Mouse (Mus musculus): ENCODE measurements around the gene C9. TPM values are rescaled to one million over a fixed set of nuclear protein-coding genes. Genes with fewer than 3 reads are reported as not detected.

C9 gene
- total and polyA plus RNA-seq, 3 experiments: not detected

DNA sequence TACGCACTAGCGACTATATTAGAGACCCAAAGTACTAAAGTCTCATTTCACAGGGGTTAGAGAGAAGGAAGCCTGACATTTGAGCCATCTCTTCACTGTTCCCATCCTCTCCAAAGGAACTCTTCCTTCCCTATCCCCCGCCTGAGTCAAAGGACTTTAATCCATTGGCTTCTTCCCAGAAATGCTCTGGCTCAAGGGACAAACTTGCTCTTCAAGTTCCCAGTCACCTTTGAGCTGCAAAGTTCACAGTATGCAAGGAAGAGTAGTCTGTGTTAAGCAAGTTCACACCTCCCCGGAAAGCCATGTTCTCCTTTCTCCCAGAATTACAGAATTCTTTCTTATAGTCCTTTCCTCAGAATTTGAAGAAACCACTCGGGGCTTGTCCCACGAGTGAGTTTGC is 38.4 kb upstream of the C9 start:
- Histone ChIP-seq H3K27me3 (replicated peaks) (no peaks in the 10 kb centered on the region), H3K4me3 (replicated peaks in 1 of 3; ENCODE audit: low read depth in 2 of 3, low read length in 2 of 3, poor library complexity in 1 of 3) (no peak overlapping the region), H3K36me3 (replicated peaks in 1 of 2; ENCODE audit: control insufficient read depth in 1 of 2, insufficient read depth in 1 of 2, low read length in 1 of 2) (no peaks in the 10 kb centered on the region), H3K4me2 (ENCODE audit: insufficient read depth, low read depth, poor library complexity, severe bottlenecking) (no peak overlapping the region), H3K4me1 (ENCODE audit: control insufficient read depth in 1 of 2, insufficient read depth in 2 of 2) (no peaks in the 10 kb centered on the region), H3K79me2 (replicated peaks; ENCODE audit: control insufficient read depth, extremely low read depth, insufficient read depth, poor library complexity, severe bottlenecking) (no peaks in the 10 kb centered on the region), H3K9ac (ENCODE audit: insufficient read depth, low read depth) (no peak overlapping the region), H3K27ac (ENCODE audit: insufficient read depth, low read depth) (no peak overlapping the region), H3K9me3 (replicated peaks; ENCODE audit: low read length) (no peaks in the 10 kb centered on the region)
- dilution Hi-C loops (cut with MboI; ENCODE audit: extremely low pct_ligation_motif_present, extremely low pct_unique_long_range_greater_than_20kb, low sequenced_read_pairs): no loop called here
- no peak for DNase-seq (ENCODE audit: extremely low read depth)
- no peak for TF ChIP-seq ETS1 (conservative IDR thresholded peaks at IDR 0.05; ENCODE audit: low read depth, low read length)
- TF ChIP-seq JUN (IDR thresholded peaks at IDR 0.05; ENCODE audit: insufficient read depth, low read depth, low read length): no peak
- no peak for TF ChIP-seq ELF1 (IDR thresholded peaks at IDR 0.05; ENCODE audit: low read depth, low read length)
- no peak for TF ChIP-seq EP300 (IDR thresholded peaks at IDR 0.05; ENCODE audit: low read length)
- no peak for TF ChIP-seq GABPA (IDR thresholded peaks at IDR 0.05; ENCODE audit: insufficient replicate concordance, low read depth, low read length)
- no peak for TF ChIP-seq CHD1 (IDR thresholded peaks at IDR 0.05; ENCODE audit: low read depth, low read length)
- TF ChIP-seq TCF12 (IDR thresholded peaks at IDR 0.05; ENCODE audit: low read depth, low read length): no peak
- TF ChIP-seq MXI1 (IDR thresholded peaks at IDR 0.05; ENCODE audit: low read depth, low read length): no peak
- TF ChIP-seq SMC3 (IDR thresholded peaks at IDR 0.05; ENCODE audit: low read depth, low read length): no peak
- TF ChIP-seq HCFC1 (IDR thresholded peaks at IDR 0.05; ENCODE audit: low read depth, low read length): no peak
- TF ChIP-seq IRF4 (IDR thresholded peaks at IDR 0.05; ENCODE audit: low read depth, low read length): no peak
- no peak for TF ChIP-seq SIN3A (IDR thresholded peaks at IDR 0.05; ENCODE audit: low read length)
- TF ChIP-seq USF1 (IDR thresholded peaks at IDR 0.05; ENCODE audit: low read depth, low read length): no peak
- no peak for TF ChIP-seq USF2 (conservative IDR thresholded peaks at IDR 0.05; ENCODE audit: low read depth, low read length)
- no peak for TF ChIP-seq POLR2AphosphoS2 (IDR thresholded peaks at IDR 0.05; ENCODE audit: low read depth, low read length)
- TF ChIP-seq JUND (conservative IDR thresholded peaks at IDR 0.05; ENCODE audit: low read depth, low read length): no peak
- no peak for TF ChIP-seq ZNF384 (IDR thresholded peaks at IDR 0.05; ENCODE audit: low read depth, low read length)
- TF ChIP-seq UBTF (IDR thresholded peaks at IDR 0.05; ENCODE audit: low read depth, low read length): no peak
- TF ChIP-seq MAX (IDR thresholded peaks at IDR 0.05; ENCODE audit: low read length): no peak
- no peak for TF ChIP-seq TBP (conservative IDR thresholded peaks at IDR 0.05; ENCODE audit: low read depth, low read length)
- in situ Hi-C loops (cut with MboI; ENCODE audit: low pct_ligation_motif_present, low pct_unique_long_range_greater_than_20kb, low sequenced_read_pairs): no loop called here

DNA sequence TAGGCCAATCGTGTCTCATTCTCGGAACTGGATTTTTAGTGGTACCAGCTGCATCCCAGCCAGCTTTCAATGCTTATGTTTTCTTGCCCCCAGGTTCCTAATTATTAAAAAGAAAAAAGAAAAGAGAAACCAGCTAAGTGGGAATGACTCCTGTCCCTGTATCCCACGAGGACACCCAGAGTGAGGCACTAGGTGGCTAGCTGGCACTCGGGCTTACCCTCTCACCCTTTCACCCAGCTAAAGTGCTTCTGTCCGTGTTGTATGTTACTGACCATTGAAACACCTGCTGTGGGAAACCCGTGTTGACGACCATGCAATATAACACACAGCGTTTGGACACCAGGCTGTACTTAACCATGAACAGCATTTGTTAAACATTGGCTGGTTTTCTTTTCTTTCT is 36.1 kb upstream of the C9 start:
- dilution Hi-C loops (cut with MboI; ENCODE audit: extremely low pct_ligation_motif_present, extremely low pct_unique_long_range_greater_than_20kb, low sequenced_read_pairs) (no loop called here), in situ Hi-C loops (cut with MboI; ENCODE audit: low pct_ligation_motif_present, low pct_unique_long_range_greater_than_20kb, low sequenced_read_pairs) (no loop called here)
- H3K4me1 ChIP-seq (ENCODE audit: control insufficient read depth in 1 of 2, insufficient read depth in 2 of 2): no peaks in the 10 kb centered on the region
- H3K4me3 ChIP-seq (replicated peaks in 1 of 3; ENCODE audit: low read depth in 2 of 3, low read length in 2 of 3, poor library complexity in 1 of 3): no peak overlapping the region
- DNase-seq (ENCODE audit: extremely low read depth): no peak
- no peaks in the 10 kb centered on the region for H3K79me2 ChIP-seq (replicated peaks; ENCODE audit: control insufficient read depth, extremely low read depth, insufficient read depth, poor library complexity, severe bottlenecking)
- TF ChIP-seq RAD21 (IDR thresholded peaks at IDR 0.05; ENCODE audit: low read depth, low read length) (no peak), TBP (conservative IDR thresholded peaks at IDR 0.05; ENCODE audit: low read depth, low read length) (no peak), POLR2A (IDR thresholded peaks at IDR 0.05; ENCODE audit: low read depth, low read length) (no peak), MAX (IDR thresholded peaks at IDR 0.05; ENCODE audit: low read length) (no peak), CTCF (conservative IDR thresholded peaks at IDR 0.05 in 1 of 2, IDR thresholded peaks at IDR 0.05 in 1 of 2; ENCODE audit: low read depth in 2 of 2, low read length in 2 of 2) (no peak), EP300 (IDR thresholded peaks at IDR 0.05; ENCODE audit: low read length) (no peak), ELF1 (IDR thresholded peaks at IDR 0.05; ENCODE audit: low read depth, low read length) (no peak), ZNF384 (IDR thresholded peaks at IDR 0.05; ENCODE audit: low read depth, low read length) (no peak), SIN3A (IDR thresholded peaks at IDR 0.05; ENCODE audit: low read length) (no peak), ZKSCAN1 (IDR thresholded peaks at IDR 0.05; ENCODE audit: borderline replicate concordance, low read depth, low read length) (no peak), KAT2A (IDR thresholded peaks at IDR 0.05; ENCODE audit: insufficient replicate concordance, low read length) (no peak), JUND (conservative IDR thresholded peaks at IDR 0.05; ENCODE audit: low read depth, low read length) (no peak), MAFK (IDR thresholded peaks at IDR 0.05; ENCODE audit: insufficient replicate concordance, low read length) (no peak), MEF2A (IDR thresholded peaks at IDR 0.05; ENCODE audit: borderline replicate concordance, low read depth, low read length) (no peak), CHD2 (IDR thresholded peaks at IDR 0.05; ENCODE audit: low read length) (no peak), MXI1 (IDR thresholded peaks at IDR 0.05; ENCODE audit: low read depth, low read length) (no peak), SMC3 (IDR thresholded peaks at IDR 0.05; ENCODE audit: low read depth, low read length) (no peak), E2F4 (IDR thresholded peaks at IDR 0.05; ENCODE audit: insufficient replicate concordance, low read depth, low read length) (no peak), MAZ (IDR thresholded peaks at IDR 0.05; ENCODE audit: low read depth, low read length) (no peak), PAX5 (IDR thresholded peaks at IDR 0.05; ENCODE audit: low read length) (no peak)
- H3K9me3 ChIP-seq (replicated peaks; ENCODE audit: low read length): no peaks in the 10 kb centered on the region
- no peak overlapping the region for H3K27ac ChIP-seq (ENCODE audit: insufficient read depth, low read depth)
- no peaks in the 10 kb centered on the region for H3K27me3 ChIP-seq (replicated peaks)
- H3K36me3 ChIP-seq (replicated peaks in 1 of 2; ENCODE audit: control insufficient read depth in 1 of 2, insufficient read depth in 1 of 2, low read length in 1 of 2): no peaks in the 10 kb centered on the region
- H3K9ac ChIP-seq (ENCODE audit: insufficient read depth, low read depth): no peak overlapping the region
- H3K4me2 ChIP-seq (ENCODE audit: insufficient read depth, low read depth, poor library complexity, severe bottlenecking): peak overlapping the region; percentile 8; the same call in 1 of the 2 replicates
